Mouse (Mus musculus) retina, postnatal 1 day (tissue): ENCODE results near the gene Ublcp1.
"Not testable (repeated sequence)": the region's sequence is repeated elsewhere in the genome, so short reads cannot be mapped to it uniquely, and the experiment has no call there.

Experiments
- DNase-seq: peaks from one replicate; pipeline ENCODE4 v3.0.0-alpha.2; 2012

Ublcp1 gene

DNA sequence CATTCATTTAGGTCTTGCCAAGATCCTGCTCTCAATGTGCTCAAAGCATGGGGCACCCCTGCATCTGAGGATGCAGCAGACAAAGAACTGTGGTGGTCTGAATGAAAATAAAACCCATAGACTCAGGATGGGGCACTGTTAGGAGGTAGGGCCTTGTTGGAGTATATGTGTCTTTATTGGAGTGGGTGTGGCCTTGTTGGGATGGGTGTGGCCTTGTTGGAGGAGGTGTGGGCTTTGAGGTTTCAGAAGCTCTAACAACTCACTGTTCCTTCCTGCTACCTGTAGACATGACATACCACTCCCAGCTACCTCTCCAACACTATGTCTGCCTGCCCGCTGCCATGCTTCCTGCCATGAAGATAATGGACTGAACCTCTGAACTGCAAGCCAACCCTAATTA lies 18.8 kb upstream of the Ublcp1 start:
- DNase-seq: no peak

DNA sequence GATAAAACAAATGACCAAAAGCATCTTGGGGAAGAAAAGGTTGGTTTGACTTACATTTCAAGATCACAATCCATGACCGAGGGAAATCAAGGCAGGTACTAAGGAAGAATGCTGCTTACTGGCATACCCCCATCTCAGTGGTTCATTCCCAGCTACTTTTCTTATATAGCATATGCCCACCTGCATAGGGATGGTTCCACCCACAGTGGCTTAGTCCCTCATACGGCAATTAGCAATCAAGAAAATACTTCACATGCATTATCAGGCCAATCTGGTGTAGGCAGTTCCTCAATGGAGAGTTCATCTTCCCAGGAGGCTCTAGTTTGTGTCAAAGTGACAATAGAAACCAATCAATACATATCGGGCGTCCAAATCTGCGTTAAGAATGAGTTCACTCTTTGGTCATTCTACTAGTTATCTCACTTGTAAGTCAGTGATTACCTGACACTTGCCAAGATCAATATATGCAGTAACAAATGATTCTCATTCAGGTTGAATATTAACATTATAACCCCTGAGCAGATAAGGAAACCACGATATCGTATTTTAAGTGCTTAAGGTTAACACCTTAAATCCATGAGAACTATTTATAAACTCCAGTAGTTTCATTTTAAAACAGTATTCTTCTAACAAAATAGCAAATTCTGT lies 14.9 kb upstream of the Ublcp1 start:
- DNase-seq: no peak

GRCm38 (mm10) chr11:44480246-44480645 lies 9.9 kb upstream of the Ublcp1 start:
- no peak for DNase-seq

DNA sequence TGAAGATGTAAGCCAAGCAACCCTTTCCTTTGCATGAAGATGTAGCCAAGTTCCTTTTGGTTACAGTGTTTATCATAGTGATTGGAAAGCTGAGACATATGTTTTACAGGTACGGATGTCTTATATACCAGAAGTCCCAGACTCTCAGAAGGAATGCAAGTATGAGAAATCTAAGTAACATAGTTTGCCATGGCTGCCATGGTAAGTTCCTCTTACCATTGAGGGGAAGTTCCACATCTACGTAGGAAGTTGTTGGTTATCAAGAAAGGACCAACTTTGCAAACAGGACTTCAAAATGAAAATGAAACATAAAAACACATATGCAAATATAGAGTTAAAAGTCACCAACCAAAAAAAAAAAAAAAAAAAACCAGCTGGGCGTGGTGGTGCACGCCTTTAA lies 8.1 kb upstream of the Ublcp1 start:
- no peak for DNase-seq

DNA sequence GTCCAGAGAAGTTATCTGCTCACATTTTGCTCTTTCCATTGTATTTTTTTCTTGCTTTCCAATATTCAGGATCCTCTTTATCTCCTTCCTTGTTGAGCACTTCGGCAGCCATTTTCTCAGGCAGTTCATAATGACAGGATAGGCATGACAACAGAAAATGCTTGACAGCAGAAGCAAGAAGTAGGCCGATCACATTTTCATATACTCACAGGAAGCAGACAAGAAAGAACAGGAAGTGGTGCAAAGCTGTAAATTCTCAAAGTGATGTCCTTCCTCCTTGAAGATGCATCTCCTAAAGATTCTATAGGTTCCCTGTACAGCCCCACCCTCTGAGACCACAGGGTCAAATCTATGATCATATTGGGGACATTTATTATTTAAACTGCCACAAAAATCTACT lies 6.1 kb upstream of the Ublcp1 start:
- no peak for DNase-seq

DNA sequence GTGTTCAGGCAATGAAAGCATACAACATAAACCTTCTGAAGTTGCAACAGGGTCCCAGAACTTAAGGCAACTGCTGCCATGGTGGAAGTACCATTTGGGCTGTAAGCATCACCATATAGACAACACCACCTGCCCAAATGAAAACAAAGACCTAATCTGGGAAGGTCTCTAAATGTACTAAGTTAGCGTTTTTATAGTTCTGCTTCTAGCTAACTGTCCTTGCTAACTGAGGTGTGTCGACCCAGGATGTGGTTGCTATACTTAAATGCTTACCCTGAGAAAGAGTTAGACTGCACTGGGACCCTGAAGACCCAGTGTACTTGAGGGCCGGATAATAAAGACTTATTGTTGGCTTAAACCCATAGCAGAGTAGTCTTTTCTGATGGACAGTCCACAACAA lies 5.2 kb upstream of the Ublcp1 start:
- DNase-seq: no peak

GRCm38 (mm10) chr11:44471337-44471995 lies 1.2 kb upstream of the Ublcp1 start:
- peak; percentile 18 for DNase-seq

DNA sequence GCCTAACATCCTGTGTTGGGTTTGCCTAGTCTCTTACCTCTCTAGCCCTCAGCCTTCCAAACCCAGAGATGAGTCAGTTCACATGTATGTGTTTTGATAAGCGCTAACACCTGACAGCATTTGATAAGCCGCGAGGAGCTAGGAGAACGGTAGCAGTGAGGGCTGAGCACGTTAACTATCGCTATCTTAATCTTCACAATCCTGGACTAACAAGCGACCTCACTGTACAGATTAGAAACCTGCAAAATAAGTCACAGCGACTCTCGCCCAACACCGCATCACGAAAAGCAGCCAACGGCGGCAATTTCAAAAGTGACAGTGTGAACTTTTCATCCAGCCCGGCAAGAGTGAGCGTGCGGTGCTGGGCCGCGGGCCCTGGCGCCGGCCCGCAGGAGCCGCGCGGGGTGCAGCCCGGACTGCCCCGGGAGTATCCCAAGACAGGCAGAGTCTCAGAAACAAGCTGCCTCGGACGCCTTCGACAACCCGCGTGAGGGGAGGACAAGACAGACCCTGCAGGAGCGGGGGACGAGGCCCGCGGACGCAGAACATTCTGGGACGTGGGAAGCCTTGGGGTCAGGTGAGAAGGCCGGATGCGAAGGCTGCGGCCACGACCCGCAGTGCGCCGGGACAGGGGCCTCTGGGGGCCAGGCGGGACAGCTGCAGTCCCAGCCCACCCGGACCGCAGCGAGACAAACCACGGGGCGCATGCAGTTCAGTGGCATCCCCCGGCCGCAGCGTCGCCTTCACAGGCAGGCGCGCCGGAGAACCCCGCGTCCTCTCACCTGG lies 459 bp downstream of the Ublcp1 start:
- DNase-seq: no peak

- DNase-seq: peak; percentile 7
Measured at GRCm38 (mm10) chr11:44468306-44468790, 1.9 kb downstream of the Ublcp1 start.

DNA sequence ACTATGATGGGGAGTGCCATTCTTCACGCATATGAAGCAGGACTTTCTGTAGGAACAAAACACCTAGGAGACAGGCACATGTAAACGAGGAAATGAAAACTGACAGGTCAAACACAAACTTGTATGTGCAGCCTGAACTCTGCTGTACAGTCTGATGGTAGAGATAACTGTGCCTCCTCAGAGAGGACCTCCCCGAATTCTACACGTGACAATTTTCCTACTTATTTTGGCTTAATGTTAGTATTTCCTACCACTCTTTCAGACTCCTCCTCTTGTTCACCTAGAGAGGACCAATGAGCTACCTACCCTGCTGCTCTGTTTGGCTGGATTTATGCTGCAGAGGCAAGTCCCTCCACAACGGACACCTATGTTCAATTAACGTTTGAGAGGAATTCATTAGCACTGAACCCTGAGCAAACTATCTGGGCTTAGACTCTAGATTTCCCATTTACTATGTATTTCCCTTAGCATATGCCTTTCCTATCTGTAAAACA lies 3.3 kb downstream of the Ublcp1 start:
- DNase-seq: no peak

GRCm38 (mm10) chr11:44461493-44461892 lies 8.8 kb downstream of the Ublcp1 start:
- DNase-seq: no peak

DNA sequence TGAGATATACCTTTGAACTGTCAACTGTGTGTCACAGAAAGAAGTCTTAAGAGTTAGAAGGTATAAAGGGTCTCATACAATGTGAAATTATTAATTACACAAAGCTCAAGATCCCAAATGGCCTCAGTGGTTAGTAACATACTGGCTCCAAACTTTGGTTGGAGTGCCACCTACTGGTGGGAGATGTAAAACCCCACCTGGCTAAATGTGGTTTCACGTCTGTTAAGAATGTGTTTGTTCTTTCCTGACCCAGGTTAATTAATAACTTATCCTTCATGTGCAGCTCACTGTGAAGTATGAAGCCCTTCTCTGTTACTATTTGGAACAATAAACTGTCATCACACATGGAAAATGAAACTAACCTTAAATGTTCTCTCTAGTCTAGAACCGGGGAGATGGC lies 16.9 kb downstream of the Ublcp1 start:
- peak; percentile 61 for DNase-seq

DNA sequence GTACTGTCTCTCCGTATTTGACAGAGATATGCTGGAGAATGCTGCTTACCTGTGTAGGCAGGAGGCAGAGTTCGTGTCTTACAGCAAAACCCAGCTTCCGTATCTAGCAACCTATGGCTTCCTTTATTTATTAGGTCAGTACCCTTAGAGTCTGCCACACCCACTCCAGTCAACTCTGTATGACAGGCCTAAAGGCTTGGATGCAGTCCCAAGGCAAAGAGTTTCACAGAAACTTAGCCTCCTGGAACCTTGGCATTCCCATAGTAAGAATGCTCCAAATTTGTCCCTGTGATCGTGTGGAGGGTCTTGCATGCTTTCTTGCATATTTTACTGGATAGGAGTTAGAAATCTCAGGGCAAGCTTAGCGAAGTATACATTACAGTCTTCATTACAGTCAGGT lies 18.3 kb downstream of the Ublcp1 start:
- not testable (repeated sequence) for DNase-seq

DNA sequence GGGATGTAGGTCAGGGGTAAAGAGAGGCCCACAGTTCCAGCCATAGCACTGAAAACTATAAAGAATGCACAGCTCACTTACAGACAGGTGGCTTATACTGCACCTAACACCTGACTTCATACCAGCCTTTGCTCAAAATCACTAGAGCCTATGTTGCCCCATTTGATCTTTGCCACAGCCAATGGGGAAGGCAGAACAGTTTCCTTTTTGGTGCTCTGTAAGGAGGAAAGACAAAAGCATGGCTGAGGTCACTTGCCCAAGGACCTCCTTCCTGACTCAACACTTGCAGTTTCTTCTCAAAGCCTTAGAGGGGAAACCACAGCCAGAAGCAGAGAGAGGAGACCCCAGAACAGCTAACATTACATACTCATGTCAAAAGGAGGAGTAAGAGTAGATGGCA lies 19.3 kb downstream of the Ublcp1 start:
- no peak for DNase-seq

GRCm38 (mm10) chr11:44437786-44438185 lies 32.5 kb downstream of the Ublcp1 start:
- no peak for DNase-seq

DNA sequence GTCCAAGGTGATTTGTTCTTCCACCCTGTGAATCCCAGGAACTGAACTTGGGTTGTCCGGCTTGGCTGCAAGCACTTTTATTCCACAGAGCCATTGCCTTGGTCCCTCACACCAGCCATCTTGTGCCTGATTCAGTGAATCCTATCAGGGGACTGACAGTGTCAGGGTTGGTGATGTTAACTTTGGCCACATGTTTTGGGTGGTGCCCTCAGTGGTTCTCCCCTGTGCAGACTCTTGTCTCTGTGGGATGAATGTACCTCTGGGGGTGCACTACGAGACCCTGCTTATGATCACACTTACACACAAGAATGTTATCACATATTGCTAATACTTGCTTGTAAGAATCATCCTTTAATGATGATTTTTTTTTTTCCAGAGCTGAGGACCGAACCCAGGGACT lies 40.3 kb downstream of the Ublcp1 start:
- DNase-seq: no peak

DNA sequence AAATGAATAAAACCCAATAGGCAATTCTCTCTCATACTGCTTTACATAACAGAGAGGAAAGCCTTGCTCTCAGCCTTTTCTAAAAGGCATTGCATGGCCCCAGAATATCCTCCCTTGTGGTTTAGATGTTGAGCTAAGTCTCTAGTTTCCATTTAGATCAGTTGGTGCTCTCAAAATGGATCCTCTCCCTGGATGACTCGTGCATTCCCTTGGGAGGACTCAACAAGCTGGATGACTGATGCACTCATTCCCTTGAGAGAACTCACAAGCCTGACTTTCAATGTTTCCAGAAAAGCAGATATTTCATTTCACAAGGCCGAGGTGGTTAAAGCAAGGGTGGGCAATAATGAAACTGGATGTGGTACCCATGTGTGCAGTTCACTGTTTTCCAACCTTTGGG lies 42.3 kb downstream of the Ublcp1 start:
- no peak for DNase-seq

DNA sequence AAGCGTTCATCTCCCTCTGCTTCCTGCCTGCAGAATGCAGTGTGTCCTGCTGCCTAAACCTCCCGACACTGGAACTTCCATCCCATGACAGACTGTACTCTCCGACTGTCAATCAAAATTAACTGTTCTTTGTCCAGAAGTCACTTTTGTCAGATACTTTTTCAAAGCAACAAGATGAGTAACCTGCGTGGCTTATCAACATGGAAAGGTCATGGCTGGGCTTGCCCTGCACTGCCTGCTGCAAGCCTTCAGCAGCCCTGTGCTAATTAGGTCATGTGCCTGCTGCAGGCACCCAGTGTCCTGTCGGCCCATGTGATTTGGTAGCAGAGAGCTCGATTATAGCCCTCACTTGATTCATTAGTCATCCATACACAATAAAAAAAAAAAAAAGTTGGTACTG lies 44.7 kb downstream of the Ublcp1 start:
- DNase-seq: peak; percentile 34

DNA sequence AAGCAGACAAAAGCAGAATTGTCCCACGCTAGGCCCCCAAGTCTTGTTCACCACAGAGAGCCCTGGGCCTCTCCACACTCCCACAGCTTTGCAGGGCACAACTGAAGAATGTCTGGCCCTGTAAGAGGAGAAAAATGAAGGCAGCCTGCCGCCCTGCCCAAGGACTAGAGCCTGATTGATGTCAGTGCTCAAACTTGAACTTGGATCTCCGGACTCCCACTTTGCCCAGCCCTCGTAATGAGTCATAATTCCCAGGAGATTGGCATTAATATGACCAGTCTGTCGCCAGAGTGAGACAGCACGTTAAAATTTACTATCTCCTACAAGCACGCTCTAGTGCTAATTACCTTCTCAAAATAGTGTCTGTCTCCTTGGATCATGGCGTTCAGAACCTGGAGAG lies 45.3 kb downstream of the Ublcp1 start:
- DNase-seq: no peak

DNA sequence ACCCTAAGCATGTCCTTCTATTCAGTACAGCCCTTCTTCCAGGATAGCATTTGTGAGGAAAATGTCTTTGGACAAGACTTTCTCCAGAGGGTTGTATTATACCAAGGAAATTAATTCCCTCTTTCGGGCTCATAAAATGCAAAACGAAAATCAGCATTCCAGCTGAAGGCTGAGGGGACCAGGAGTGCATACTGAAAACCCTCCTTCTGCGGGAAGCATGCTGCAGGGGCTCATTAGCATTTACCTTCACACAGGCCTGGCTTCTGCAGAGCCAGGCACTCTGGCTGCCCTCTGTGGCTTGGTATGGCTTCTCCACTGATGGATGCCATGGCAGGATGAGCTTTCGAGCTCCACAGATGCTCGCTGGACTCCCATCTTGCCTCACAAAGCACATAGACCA lies 46.3 kb downstream of the Ublcp1 start:
- DNase-seq: no peak

DNA sequence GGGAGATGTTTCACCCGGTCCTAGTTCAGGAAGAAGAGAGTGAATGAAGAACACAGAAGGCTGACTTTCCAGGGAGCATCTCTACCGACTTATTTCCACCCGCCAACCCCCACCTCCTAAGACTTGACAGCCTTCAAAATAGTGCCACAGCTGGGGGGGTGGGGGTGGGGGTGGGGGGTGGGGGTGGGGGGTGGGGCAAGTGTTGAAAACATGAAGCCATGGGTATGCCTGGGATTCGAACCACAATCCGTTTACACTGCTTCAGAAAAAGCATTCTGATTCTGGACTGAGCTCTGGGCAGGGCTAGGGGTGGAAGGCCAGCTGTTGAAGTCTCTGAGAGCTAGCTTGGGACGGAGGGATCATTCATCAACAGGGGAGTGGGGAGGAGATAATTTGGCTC lies 47.0 kb downstream of the Ublcp1 start:
- DNase-seq: no peak

GRCm38 (mm10) chr11:44422337-44423111 lies 47.8 kb downstream of the Ublcp1 start:
- DNase-seq: no peak

DNA sequence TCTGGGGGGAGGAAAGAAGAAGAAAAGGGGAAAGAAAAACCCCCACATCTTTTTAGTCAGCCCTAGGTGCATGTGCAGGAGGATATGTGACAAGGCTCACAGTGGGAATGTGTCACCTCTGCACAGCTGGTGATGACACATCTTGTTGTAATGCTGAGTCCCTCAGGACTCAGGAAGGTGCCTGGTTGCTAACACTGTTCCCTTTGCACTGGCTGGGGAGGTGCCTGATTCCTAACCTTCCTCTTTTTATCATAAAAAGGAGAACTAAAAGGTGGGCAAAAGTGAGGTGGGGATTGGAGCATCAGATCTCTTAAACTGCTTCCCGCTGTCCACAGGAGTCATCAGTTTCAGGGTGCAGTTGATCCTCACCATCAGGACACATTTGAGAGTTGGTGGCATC lies 52.9 kb downstream of the Ublcp1 start:
- DNase-seq: no peak
